ENCODE assay signal across 29 mouse cellular contexts in genomic region chr2:44561789-44562188, GRCm38 (mm10).
"Had no signal": no experiment of that assay in that cellular context is flagged by ENCODE, and none has a peak within 500 bp of the region (broad histone marks: within the 10 kb centered on the region; RNA-seq: fewer than 3 reads in every experiment).

No protein-coding gene starts in this region.

- H3K27me3 ChIP-seq: hindbrain, embryonic 12.5 days; hindbrain, embryonic 15.5 days; kidney, embryonic 15.5 days had no signal

- H3K9ac ChIP-seq: heart, embryonic 12.5 days; heart, embryonic 13.5 days; heart, embryonic 15.5 days; hindbrain, embryonic 12.5 days; hindbrain, embryonic 13.5 days; hindbrain, embryonic 14.5 days; hindbrain, embryonic 15.5 days; intestine, embryonic 15.5 days; kidney, embryonic 15.5 days had no signal

- H3K27ac ChIP-seq: heart, embryonic 10.5 days; heart, embryonic 13.5 days; heart, embryonic 15.5 days; hindbrain, embryonic 10.5 days; hindbrain, embryonic 12.5 days; hindbrain, embryonic 13.5 days; hindbrain, embryonic 14.5 days; hindbrain, embryonic 15.5 days; hindbrain, postnatal 0 days; intestine, embryonic 15.5 days; kidney, embryonic 15.5 days; kidney, postnatal 0 days had no signal

- H3K4me3 ChIP-seq: heart, embryonic 10.5 days; heart, embryonic 12.5 days; heart, embryonic 13.5 days; heart, embryonic 15.5 days; hindbrain, embryonic 10.5 days; hindbrain, embryonic 12.5 days; hindbrain, embryonic 13.5 days; hindbrain, embryonic 15.5 days; intestine, embryonic 15.5 days; kidney, embryonic 15.5 days had no signal

- DNase-seq: heart, postnatal 10 days; heart, postnatal 14 days; heart, postnatal 36 days; heart, postnatal 4 days; kidney, adult 11 months; kidney, adult 18-20 months; kidney, adult 2 months; kidney, adult 8-10 months; kidney, adult 9 months; kidney, postnatal 10 days; kidney, postnatal 14 days; kidney, postnatal 25 days; kidney, postnatal 36 days; kidney, postnatal 4 days; layer of hippocampus, adult 9-11 months; layer of hippocampus, postnatal 36 days had no signal

- H3K4me1 ChIP-seq: heart, embryonic 12.5 days had no signal

- H3K36me3 ChIP-seq: heart, embryonic 10.5 days; heart, embryonic 15.5 days; hindbrain, embryonic 10.5 days; hindbrain, embryonic 12.5 days; hindbrain, embryonic 13.5 days; hindbrain, embryonic 15.5 days; intestine, embryonic 15.5 days; kidney, embryonic 15.5 days had no signal
